Mouse (Mus musculus): ENCODE data around the gene Papola. TPM values are rescaled to one million over a fixed set of nuclear protein-coding genes. Genes with fewer than 3 reads are reported as not detected.

Gene Papola
- polyA plus RNA-seq, 1 experiment from 2014 or later = 290 TPM

DNA sequence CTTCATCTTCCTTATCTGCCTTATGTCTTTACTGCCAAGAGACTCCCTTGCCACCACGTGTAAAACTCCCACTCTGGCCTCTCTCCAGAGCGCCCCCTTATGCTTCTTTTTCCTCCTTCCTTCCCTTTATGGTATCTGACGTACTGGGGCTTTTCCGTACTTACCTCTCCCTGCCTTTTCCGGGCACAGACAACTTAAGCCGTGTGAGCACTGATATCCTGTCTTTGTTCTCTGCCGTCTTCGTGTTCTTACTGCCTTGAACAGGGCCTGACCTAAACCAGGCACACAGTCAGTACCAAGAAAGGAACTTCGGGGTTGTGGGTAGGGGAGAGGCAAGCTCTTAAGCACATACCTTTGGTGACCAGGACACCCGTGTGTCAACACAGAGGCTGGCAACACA is 14.8 kb upstream of the Papola start:
- no peaks in the 10 kb centered on the region for H3K9me3 ChIP-seq
- no peak for DNase-seq (ENCODE audit: extremely low spot score, low spot score)
- no peaks in the 10 kb centered on the region for H3K4me1 ChIP-seq
- 76% methylated on average over 10 of the region's 10 CpGs for WGBS
- H3K36me3 ChIP-seq (replicated peaks) = no peaks in the 10 kb centered on the region
- H3K27ac ChIP-seq = no peak overlapping the region
- H3K27me3 ChIP-seq (ENCODE audit: poor library complexity, severe bottlenecking) = no peaks in the 10 kb centered on the region
- no peak overlapping the region for H3K4me3 ChIP-seq

- H3K27me3 ChIP-seq (ENCODE audit: poor library complexity, severe bottlenecking) = no peaks in the 10 kb centered on the region
- H3K4me1 ChIP-seq = no peaks in the 10 kb centered on the region
- no peak for DNase-seq (ENCODE audit: extremely low spot score, low spot score)
- no peak overlapping the region for H3K4me3 ChIP-seq
- 86% methylated on average over 7 of the region's 7 CpGs for WGBS
- no peak overlapping the region for H3K27ac ChIP-seq
- no peaks in the 10 kb centered on the region for H3K9me3 ChIP-seq
- H3K36me3 ChIP-seq (replicated peaks) = no peaks in the 10 kb centered on the region
These were observed 9.6 kb upstream of the Papola start for GRCm38 (mm10) chr12:105774871-105775270.

DNA sequence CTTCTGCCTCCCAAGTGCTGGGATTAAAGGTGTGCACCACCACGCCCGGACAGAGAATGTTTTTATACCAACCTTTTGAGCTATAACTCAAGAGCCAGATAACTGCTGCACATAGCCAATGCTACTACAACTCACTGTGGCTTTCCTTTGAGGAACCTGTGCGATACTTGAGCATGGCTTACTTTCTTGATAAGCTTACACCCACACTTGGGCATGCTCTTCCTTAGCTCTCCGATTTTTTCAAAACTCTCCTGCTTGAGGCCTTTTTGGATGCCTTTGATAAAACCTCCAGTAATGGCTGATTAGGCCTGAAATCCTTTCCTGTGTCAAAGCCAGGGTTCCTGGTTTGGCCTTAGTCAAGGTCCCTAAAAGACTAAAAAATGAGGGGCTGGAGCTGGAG is 6.8 kb upstream of the Papola start:
- no peak overlapping the region for H3K4me3 ChIP-seq
- H3K36me3 ChIP-seq (replicated peaks) = no peaks in the 10 kb centered on the region
- H3K27ac ChIP-seq = no peak overlapping the region
- no peaks in the 10 kb centered on the region for H3K4me1 ChIP-seq
- WGBS = 91% methylated on average over 4 of the region's 4 CpGs
- no peak for DNase-seq (ENCODE audit: extremely low spot score, low spot score)
- H3K27me3 ChIP-seq (ENCODE audit: poor library complexity, severe bottlenecking) = no peaks in the 10 kb centered on the region
- no peaks in the 10 kb centered on the region for H3K9me3 ChIP-seq

DNA sequence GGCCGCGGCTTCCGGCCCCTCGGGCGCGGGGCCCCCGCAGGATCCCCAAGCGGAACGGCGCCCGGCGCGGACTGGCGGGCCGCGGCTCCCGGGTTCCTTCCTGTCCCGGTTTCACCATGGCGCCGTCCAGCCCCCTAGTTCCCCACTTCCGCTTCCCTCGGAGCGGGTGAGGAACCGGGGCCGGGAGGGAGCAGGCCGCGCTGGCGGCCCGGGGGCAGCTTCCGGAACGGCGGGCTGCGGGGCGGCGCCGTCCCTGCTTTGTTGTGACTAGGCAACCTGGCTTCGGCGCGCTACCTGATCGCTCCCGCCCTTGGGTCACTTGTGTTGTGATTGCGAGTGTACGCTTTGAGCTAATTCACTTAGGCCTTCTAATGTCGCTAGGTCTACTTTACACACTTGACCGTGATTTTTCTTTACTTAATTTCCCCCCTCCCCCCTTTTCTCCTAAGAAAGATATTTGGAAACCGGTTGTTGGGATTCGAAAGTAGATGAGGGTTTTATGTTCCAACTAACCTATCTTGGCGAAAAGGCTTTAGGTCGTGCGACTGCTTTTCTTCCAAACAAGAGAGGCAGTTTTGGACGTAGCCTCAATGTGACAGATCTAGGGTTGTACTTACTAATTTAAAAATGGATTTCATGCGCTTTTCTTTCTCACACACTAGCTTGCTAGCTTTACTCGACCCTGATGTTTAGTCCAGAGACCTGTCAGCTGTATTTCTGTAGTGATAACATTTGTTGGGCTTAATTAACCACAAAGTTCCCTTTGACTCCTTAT is 693 bp downstream of the Papola start:
- WGBS = under 1% methylated on average over 41 of the region's 53 CpGs
- peak overlapping the region; percentile 97 for H3K27ac ChIP-seq

DNA sequence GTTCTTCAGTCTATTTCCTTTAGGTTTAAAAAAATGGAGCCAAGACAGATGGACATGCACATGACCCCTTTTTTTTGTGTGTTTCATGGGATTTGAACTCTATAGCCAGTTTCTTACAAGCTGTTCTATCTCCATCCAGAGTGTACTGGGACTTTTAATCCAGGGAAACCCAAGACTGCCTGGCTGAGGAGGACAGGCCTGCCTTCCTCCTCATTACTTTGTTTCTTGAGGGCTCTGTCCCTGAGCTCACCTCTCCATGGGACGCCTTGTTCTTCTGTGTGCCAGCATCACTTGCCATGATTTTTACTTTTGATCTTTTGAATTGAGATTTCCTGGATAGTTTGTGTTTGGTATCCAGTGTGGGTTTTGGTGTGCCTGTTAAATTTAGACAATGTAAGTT is 1.6 kb downstream of the Papola start:
- Histone ChIP-seq H3K9me3 (peaks cover 5% of the 10 kb centered on the region; the same call in 1 of the 2 replicates), H3K4me3 (peak overlapping the region; percentile 89), H3K36me3 (replicated peaks) (peaks cover 49% of the 10 kb centered on the region), H3K27me3 (ENCODE audit: poor library complexity, severe bottlenecking) (no peaks in the 10 kb centered on the region), H3K4me1 (peaks cover 25% of the 10 kb centered on the region), H3K27ac (no peak overlapping the region)
- WGBS = 86% methylated on average over 1 of the region's 1 CpGs
- no peak for DNase-seq (ENCODE audit: extremely low spot score, low spot score)

More for the DNA sequence above, 693 bp downstream of the Papola start:
- Histone ChIP-seq H3K27me3 (ENCODE audit: poor library complexity, severe bottlenecking) (no peaks in the 10 kb centered on the region), H3K9me3 (peaks cover 5% of the 10 kb centered on the region; the same call in 1 of the 2 replicates), H3K4me3 (peak overlapping the region; percentile 89), H3K36me3 (replicated peaks) (peaks cover 40% of the 10 kb centered on the region), H3K4me1 (peaks cover 25% of the 10 kb centered on the region)
- DNase-seq (ENCODE audit: extremely low spot score, low spot score) = peak; percentile 67

- peaks cover 59% of the 10 kb centered on the region for H3K36me3 ChIP-seq (replicated peaks)
- no peak overlapping the region for H3K27ac ChIP-seq
- H3K4me1 ChIP-seq = peaks cover 25% of the 10 kb centered on the region
- H3K27me3 ChIP-seq (ENCODE audit: poor library complexity, severe bottlenecking) = no peaks in the 10 kb centered on the region
- DNase-seq (ENCODE audit: extremely low spot score, low spot score) = no peak
- no peak overlapping the region for H3K4me3 ChIP-seq
- peaks cover 5% of the 10 kb centered on the region; the same call in 1 of the 2 replicates for H3K9me3 ChIP-seq
- 96% methylated on average over 2 of the region's 2 CpGs for WGBS
These were observed 3.1 kb downstream of the Papola start for GRCm38 (mm10) chr12:105787626-105788025.

DNA sequence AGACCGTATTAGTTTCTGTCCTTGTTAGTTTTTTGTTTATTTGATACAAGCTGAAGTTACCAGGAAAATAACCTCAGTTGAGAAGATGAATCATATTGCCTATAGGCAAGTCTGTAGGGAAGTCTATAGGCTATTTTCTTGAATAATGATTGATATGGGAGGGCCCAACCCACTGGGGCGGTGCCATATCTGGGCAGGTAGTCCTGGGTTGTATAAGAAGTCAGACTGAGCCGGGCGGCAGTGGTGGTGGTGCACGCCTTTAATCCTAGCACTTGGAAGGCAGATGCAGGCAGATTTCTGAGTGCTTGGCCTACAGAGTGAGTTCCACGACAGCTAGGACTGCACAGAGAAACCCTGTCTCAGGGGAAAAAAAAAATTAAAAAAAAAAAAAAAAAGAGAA is 5.4 kb downstream of the Papola start:
- H3K4me1 ChIP-seq = peaks cover 15% of the 10 kb centered on the region
- H3K27ac ChIP-seq = no peak overlapping the region
- DNase-seq (ENCODE audit: extremely low spot score, low spot score) = no peak
- peaks cover 5% of the 10 kb centered on the region; the same call in 1 of the 2 replicates for H3K9me3 ChIP-seq
- H3K4me3 ChIP-seq = no peak overlapping the region
- WGBS = 92% methylated on average over 6 of the region's 6 CpGs
- H3K27me3 ChIP-seq (ENCODE audit: poor library complexity, severe bottlenecking) = no peaks in the 10 kb centered on the region
- peaks cover 79% of the 10 kb centered on the region for H3K36me3 ChIP-seq (replicated peaks)

DNA sequence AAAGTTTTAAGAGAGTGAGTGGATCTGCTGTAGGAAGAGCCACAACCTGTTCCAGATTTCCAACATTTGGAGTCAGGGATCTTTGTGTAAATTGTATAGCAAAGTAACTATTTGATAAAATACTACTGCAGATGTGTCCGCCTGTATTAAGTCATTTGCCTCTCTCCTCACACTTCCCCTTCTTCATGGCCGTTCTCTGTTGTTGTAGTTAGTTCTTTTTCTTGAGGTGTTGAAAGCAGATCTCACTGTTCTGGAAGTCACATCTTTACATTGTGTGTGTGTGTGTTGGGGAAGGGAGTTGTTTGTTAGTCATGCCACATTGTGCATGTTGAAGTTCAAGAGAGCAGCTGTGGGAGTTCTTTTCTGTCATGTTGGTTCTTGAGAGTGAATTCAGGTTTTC is 10.4 kb downstream of the Papola start:
- no peak overlapping the region for H3K27ac ChIP-seq
- WGBS = 91% methylated on average over 2 of the region's 2 CpGs
- no peaks in the 10 kb centered on the region for H3K9me3 ChIP-seq
- no peaks in the 10 kb centered on the region for H3K4me1 ChIP-seq
- H3K4me3 ChIP-seq = no peak overlapping the region
- peaks cover 72% of the 10 kb centered on the region for H3K36me3 ChIP-seq (replicated peaks)
- no peaks in the 10 kb centered on the region for H3K27me3 ChIP-seq (ENCODE audit: poor library complexity, severe bottlenecking)
- no peak for DNase-seq (ENCODE audit: extremely low spot score, low spot score)

GRCm38 (mm10) chr12:105798001-105798400 is 13.5 kb downstream of the Papola start:
- no peak for DNase-seq (ENCODE audit: extremely low spot score, low spot score)
- Histone ChIP-seq H3K36me3 (replicated peaks) (peaks cover 77% of the 10 kb centered on the region), H3K4me3 (no peak overlapping the region), H3K27ac (no peak overlapping the region), H3K4me1 (no peaks in the 10 kb centered on the region), H3K27me3 (ENCODE audit: poor library complexity, severe bottlenecking) (no peaks in the 10 kb centered on the region), H3K9me3 (no peaks in the 10 kb centered on the region)

DNA sequence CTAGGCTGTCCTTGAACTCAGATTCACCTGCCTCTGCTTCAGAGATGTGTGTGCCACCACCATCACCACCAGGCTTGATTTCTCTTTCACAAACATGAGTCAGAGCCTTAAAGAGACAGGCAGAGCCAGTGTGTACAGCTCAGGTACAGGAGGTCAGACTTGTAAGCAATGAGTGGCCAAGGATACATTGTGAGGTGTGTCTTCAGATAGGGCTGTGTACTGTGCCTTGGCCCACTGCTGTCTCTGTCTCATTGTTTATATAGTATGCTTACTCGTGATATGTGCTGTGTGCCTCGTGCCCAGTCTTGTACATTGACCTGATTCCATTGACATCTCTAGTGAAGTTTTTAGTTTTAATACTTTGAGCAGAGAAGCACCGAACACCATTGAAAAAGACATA is 21.3 kb downstream of the Papola start:
- no peaks in the 10 kb centered on the region for H3K27me3 ChIP-seq (ENCODE audit: poor library complexity, severe bottlenecking)
- no peak overlapping the region for H3K27ac ChIP-seq
- no peaks in the 10 kb centered on the region for H3K9me3 ChIP-seq
- no peaks in the 10 kb centered on the region for H3K4me1 ChIP-seq
- no peak overlapping the region for H3K4me3 ChIP-seq
- H3K36me3 ChIP-seq (replicated peaks) = peaks cover 99% of the 10 kb centered on the region
- no peak for DNase-seq (ENCODE audit: extremely low spot score, low spot score)
- 94% methylated on average over 3 of the region's 3 CpGs for WGBS

DNA sequence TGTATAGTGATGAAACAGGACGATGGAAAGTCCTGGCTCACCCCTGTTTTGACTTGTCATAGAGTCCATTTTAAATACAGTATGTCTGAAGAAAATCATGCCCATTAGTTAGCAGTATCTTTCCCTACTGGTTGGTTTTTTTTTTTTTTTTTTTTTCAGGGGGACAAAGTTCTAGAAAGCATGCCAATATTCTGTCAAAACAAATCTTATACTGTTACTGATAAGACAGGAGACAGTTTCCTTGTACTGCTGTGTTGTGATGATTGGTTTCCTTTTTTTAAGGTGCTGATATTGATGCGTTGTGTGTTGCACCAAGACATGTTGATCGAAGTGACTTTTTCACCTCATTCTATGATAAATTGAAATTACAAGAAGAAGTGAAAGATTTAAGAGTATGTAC is 21.7 kb downstream of the Papola start:
- WGBS = 97% methylated on average over 3 of the region's 3 CpGs
- Histone ChIP-seq H3K4me1 (no peaks in the 10 kb centered on the region), H3K27me3 (ENCODE audit: poor library complexity, severe bottlenecking) (no peaks in the 10 kb centered on the region), H3K27ac (no peak overlapping the region), H3K9me3 (no peaks in the 10 kb centered on the region), H3K4me3 (no peak overlapping the region), H3K36me3 (replicated peaks) (peaks cover 99% of the 10 kb centered on the region)
- no peak for DNase-seq (ENCODE audit: extremely low spot score, low spot score)

DNA sequence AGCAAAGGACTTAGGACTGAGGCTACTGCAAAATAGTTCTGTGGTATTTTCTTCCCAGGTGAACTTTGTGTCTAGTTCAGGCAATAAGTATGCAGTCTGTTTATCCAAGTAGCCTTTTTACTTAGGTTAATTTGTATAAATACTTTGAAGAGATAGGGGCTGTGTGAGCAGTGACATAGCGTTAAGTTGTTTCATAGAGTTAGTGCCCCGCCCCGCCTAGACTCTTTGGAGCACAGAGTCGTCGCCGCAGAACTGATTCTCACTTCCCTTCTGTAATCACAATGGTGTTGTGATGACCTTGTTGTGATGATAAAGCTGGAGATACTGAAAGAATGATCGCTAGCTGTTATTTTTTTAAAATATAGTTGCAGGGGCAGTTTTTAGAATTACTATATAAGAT is 22.9 kb downstream of the Papola start:
- Histone ChIP-seq H3K27me3 (ENCODE audit: poor library complexity, severe bottlenecking) (no peaks in the 10 kb centered on the region), H3K36me3 (replicated peaks) (peaks cover 99% of the 10 kb centered on the region), H3K4me1 (no peaks in the 10 kb centered on the region), H3K9me3 (no peaks in the 10 kb centered on the region), H3K27ac (no peak overlapping the region), H3K4me3 (no peak overlapping the region)
- no peak for DNase-seq (ENCODE audit: extremely low spot score, low spot score)
- 94% methylated on average over 7 of the region's 7 CpGs for WGBS

DNA sequence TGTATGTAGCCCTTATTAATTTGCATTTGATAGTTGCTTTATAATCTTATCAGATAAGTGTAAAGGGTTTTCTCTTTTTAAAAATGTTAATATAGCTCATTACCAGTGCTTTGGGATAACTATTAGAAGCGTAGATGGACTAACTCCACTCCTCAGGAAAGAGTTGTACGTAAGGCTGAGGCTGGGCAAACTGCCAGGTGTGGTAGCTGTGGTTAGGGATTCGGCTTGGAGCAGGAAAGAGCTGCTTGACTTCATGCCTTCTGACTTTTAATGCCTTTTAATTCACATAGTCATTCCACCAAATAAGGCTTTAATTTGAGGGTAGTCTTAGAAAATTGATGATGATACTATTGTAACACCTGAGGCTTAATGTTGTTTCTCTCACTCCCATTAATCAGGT is 24.5 kb downstream of the Papola start:
- no peaks in the 10 kb centered on the region for H3K9me3 ChIP-seq
- DNase-seq (ENCODE audit: extremely low spot score, low spot score) = no peak
- no peak overlapping the region for H3K4me3 ChIP-seq
- 93% methylated on average over 3 of the region's 3 CpGs for WGBS
- no peak overlapping the region for H3K27ac ChIP-seq
- peaks cover 100% of the 10 kb centered on the region for H3K36me3 ChIP-seq (replicated peaks)
- H3K4me1 ChIP-seq = no peaks in the 10 kb centered on the region
- H3K27me3 ChIP-seq (ENCODE audit: poor library complexity, severe bottlenecking) = no peaks in the 10 kb centered on the region

Measured in forebrain, embryonic 10.5 days (tissue).